Mouse (Mus musculus): ENCODE data around the gene Grik4. TPM values are rescaled to one million over a fixed set of nuclear protein-coding genes. Genes with fewer than 3 reads are reported as not detected.

Grik4 gene
- polyA plus RNA-seq, 1 experiment from 2014 or later, result 0.10 TPM

DNA sequence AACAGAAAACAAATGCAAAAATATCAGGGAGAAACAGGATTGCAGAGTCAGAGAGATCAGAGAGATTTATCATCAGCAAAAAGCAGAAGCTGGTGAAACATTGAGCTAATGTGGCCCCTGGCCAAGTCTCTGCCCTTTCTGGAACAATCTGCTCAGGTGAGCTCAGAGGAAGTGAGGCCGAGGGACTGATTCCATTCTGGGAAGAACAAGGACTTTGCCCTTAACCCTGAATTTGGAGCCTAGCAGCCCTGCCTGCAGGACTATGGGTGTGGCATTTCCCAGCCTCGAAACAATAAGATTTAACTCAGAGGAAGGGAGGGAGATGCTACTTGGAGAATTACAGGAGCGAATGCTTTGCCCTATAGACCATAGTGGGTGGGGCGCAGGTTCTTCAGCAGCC is 432.0 kb downstream of the Grik4 start:
- ATAC-seq (ENCODE audit: low FRiP score, low TSS enrichment) (peak; percentile 86), DNase-seq (ENCODE audit: low spot score) (peak; percentile 68)
- Histone ChIP-seq H3K4me1 (replicated peaks; ENCODE audit: control insufficient read depth, insufficient read depth) (no peaks in the 10 kb centered on the region), H3K4me3 (ENCODE audit: low read depth, low read length) (no peak overlapping the region), H3K4me2 (replicated peaks; ENCODE audit: low read depth) (no peak overlapping the region), H3K9ac (ENCODE audit: low read length) (no peak overlapping the region), H3K27me3 (ENCODE audit: control insufficient read depth, insufficient read depth, low read length) (no peaks in the 10 kb centered on the region), H3K9me3 (ENCODE audit: control insufficient read depth, low read length) (no peaks in the 10 kb centered on the region), H3K27ac (replicated peaks) (no peak overlapping the region), H3K36me3 (ENCODE audit: control insufficient read depth, insufficient read depth, low read length) (no peaks in the 10 kb centered on the region)
- no peak for TF ChIP-seq CTCF (IDR thresholded peaks at IDR 0.05; ENCODE audit: low read depth)
- TF ChIP-seq EP300 (optimal IDR thresholded peaks at IDR 0.05), result no peak
- 52% methylated on average over 4 of the region's 4 CpGs for WGBS

DNA sequence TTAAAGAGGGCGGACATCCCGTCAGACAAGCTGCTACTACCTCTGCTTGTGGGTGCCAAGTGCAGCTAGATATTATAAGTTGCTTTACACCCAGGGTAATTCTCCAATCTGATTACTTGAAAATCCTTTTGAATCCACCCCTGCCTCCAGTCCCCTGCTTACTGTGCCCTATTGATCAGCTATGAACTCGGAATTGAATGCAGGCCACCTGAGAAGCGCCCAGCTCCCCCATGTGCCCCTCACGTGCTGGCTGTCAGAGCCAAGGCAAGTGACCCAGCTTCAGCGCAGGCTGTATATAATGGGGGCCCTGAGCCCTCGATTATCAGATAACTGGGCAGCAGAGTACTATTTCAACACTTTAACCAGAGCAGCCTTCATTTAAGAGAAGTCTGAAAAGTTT is 436.1 kb downstream of the Grik4 start:
- Histone ChIP-seq H3K4me2 (replicated peaks; ENCODE audit: low read depth) (no peak overlapping the region), H3K36me3 (ENCODE audit: control insufficient read depth, insufficient read depth, low read length) (no peaks in the 10 kb centered on the region), H3K9me3 (ENCODE audit: control insufficient read depth, low read length) (no peaks in the 10 kb centered on the region), H3K4me3 (ENCODE audit: low read depth, low read length) (no peak overlapping the region), H3K27ac (replicated peaks) (no peak overlapping the region), H3K9ac (ENCODE audit: low read length) (no peak overlapping the region), H3K4me1 (replicated peaks; ENCODE audit: control insufficient read depth, insufficient read depth) (no peaks in the 10 kb centered on the region), H3K27me3 (ENCODE audit: control insufficient read depth, insufficient read depth, low read length) (no peaks in the 10 kb centered on the region)
- TF ChIP-seq CTCF (IDR thresholded peaks at IDR 0.05; ENCODE audit: low read depth), result no peak
- TF ChIP-seq EP300 (optimal IDR thresholded peaks at IDR 0.05), result no peak
- ATAC-seq (ENCODE audit: low FRiP score, low TSS enrichment) (no peak), DNase-seq (ENCODE audit: low spot score) (no peak)
- WGBS, result 66% methylated on average over 7 of the region's 7 CpGs

DNA sequence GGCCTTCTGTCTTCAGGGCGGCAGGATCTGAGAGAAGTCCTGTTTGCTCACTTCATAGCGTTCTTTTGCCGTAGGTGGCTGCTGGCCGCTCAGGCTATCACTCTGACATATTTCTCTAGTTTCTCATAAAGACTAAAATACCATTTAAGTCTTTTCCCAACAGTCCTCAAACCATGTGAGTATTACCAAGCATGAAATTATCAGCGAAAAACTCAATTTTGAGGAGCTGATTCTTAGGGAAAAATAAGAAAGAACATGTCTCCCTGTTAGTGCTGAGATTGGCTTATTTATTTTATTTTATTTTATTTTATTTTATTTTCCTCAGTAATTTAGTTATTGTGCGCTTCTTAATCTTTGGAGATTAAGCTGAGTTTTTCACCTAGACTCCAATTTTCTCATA is 436.6 kb downstream of the Grik4 start, which contains the start of gene Tbcel:
TSS of gene Tbcel (minus strand) at position 101 of the 400 bp plus-strand sequence.
- H3K4me2 ChIP-seq (replicated peaks; ENCODE audit: low read depth), result no peak within 1 kb of the TSS
- no peak within 1 kb of the TSS for H3K9ac ChIP-seq (ENCODE audit: low read length)
- DNase-seq (ENCODE audit: low spot score), result no peak
- no peak within 1 kb of the TSS for H3K4me3 ChIP-seq (ENCODE audit: low read depth, low read length)
- no peak for ATAC-seq (ENCODE audit: low FRiP score, low TSS enrichment)
- no peak within 1 kb of the TSS for H3K27ac ChIP-seq (replicated peaks)
- H3K9me3 ChIP-seq (ENCODE audit: control insufficient read depth, low read length), result no peaks in the 10 kb centered on the region
- TF ChIP-seq EP300 (optimal IDR thresholded peaks at IDR 0.05), result no peak
- no peak for TF ChIP-seq CTCF (IDR thresholded peaks at IDR 0.05; ENCODE audit: low read depth)
- H3K36me3 ChIP-seq (ENCODE audit: control insufficient read depth, insufficient read depth, low read length), result no peaks in the 10 kb centered on the region
- 72% methylated on average over 6 of the region's 6 CpGs for WGBS
- no peaks in the 10 kb centered on the region for H3K4me1 ChIP-seq (replicated peaks; ENCODE audit: control insufficient read depth, insufficient read depth)
- no peaks in the 10 kb centered on the region for H3K27me3 ChIP-seq (ENCODE audit: control insufficient read depth, insufficient read depth, low read length)

DNA sequence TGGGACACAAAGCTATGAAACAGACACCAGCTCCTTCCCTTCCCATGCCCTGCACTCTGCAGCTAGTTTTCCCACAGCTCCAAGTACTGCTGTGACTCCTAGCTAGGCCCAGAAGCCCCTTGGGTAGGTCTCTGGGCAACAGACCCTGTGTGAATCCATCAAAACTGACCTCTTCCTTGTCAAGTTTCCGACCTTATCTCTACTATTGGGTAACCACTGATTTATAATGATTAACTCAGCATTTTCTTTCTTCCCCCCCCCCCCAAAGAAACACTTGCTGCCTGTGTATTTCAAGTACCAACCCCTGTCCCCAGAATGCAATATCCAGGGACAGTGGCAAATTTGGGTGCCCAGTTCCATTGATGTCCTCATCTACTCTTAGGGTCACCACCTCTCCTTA is 437.3 kb downstream of the Grik4 start:
- no peak for TF ChIP-seq CTCF (IDR thresholded peaks at IDR 0.05; ENCODE audit: low read depth)
- TF ChIP-seq EP300 (optimal IDR thresholded peaks at IDR 0.05), result no peak
- WGBS, result 38% methylated on average over 1 of the region's 1 CpGs
- ATAC-seq (ENCODE audit: low FRiP score, low TSS enrichment), result no peak

DNA sequence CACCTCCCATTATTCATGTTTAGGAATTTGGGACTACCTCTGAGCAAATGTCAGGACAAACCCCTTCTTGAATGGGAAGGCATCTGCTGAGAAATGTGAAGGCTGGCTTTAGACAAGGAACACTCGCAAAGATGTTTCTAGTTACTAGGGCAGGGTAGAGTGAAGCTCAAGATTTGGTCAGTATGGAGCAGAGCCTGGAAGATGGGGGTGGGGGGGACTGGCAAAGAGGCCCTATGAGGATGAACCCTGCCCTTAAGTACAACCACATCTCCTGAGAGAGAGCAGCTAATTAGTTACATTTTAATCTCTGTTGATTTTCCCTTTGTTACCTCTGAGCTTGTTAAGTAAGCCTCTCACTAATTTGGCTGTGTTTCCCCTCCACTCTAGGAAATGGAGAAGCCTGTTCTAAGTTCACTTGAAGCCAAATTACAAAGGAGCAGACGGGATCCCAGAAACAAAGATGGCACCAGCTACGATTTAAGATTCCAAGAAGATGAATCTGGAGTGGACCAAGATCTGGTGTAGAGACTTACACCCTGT is 439.3 kb downstream of the Grik4 start:
- Histone ChIP-seq H3K36me3 (ENCODE audit: control insufficient read depth, insufficient read depth, low read length) (no peaks in the 10 kb centered on the region), H3K27ac (replicated peaks) (no peak overlapping the region), H3K9ac (ENCODE audit: low read length) (no peak overlapping the region), H3K27me3 (ENCODE audit: control insufficient read depth, insufficient read depth, low read length) (no peaks in the 10 kb centered on the region), H3K9me3 (ENCODE audit: control insufficient read depth, low read length) (no peaks in the 10 kb centered on the region), H3K4me3 (ENCODE audit: low read depth, low read length) (no peak overlapping the region), H3K4me1 (replicated peaks; ENCODE audit: control insufficient read depth, insufficient read depth) (no peaks in the 10 kb centered on the region), H3K4me2 (replicated peaks; ENCODE audit: low read depth) (no peak overlapping the region)
- WGBS, result 74% methylated on average over 3 of the region's 3 CpGs
- no peak for ATAC-seq (ENCODE audit: low FRiP score, low TSS enrichment)
- DNase-seq (ENCODE audit: low spot score), result no peak
- TF ChIP-seq EP300 (optimal IDR thresholded peaks at IDR 0.05) (no peak), CTCF (IDR thresholded peaks at IDR 0.05; ENCODE audit: low read depth) (no peak)

More for the DNA sequence above, 437.3 kb downstream of the Grik4 start:
- no peak overlapping the region for H3K27ac ChIP-seq (replicated peaks)
- H3K36me3 ChIP-seq (ENCODE audit: control insufficient read depth, insufficient read depth, low read length), result no peaks in the 10 kb centered on the region
- H3K4me1 ChIP-seq (replicated peaks; ENCODE audit: control insufficient read depth, insufficient read depth), result no peaks in the 10 kb centered on the region
- no peaks in the 10 kb centered on the region for H3K27me3 ChIP-seq (ENCODE audit: control insufficient read depth, insufficient read depth, low read length)
- DNase-seq (ENCODE audit: low spot score), result no peak
- H3K9ac ChIP-seq (ENCODE audit: low read length), result no peak overlapping the region
- no peak overlapping the region for H3K4me3 ChIP-seq (ENCODE audit: low read depth, low read length)
- no peak overlapping the region for H3K4me2 ChIP-seq (replicated peaks; ENCODE audit: low read depth)
- H3K9me3 ChIP-seq (ENCODE audit: control insufficient read depth, low read length), result no peaks in the 10 kb centered on the region

DNA sequence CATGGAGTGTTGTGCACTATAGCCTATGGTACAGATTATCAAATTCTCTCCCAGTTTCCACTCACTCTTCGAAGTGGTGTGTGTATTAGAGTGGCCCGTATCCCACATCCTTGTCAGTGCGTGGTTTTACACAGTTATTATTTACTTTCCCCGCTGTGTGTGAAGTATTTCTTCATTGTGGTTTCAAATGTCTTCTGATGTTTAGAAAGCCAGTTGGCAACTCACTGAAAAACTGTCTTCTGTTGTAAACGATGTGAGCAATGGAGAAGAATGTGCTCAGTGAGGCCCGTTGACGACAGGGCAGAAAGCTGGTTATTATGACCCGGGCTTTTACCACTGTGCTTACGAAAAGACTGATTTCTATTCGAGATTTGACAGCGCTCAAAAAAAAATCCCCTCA is 439.7 kb downstream of the Grik4 start:
- H3K36me3 ChIP-seq (ENCODE audit: control insufficient read depth, insufficient read depth, low read length), result no peaks in the 10 kb centered on the region
- H3K27ac ChIP-seq (replicated peaks), result no peak overlapping the region
- WGBS, result 33% methylated on average over 11 of the region's 11 CpGs
- H3K9me3 ChIP-seq (ENCODE audit: control insufficient read depth, low read length), result no peaks in the 10 kb centered on the region
- DNase-seq (ENCODE audit: low spot score) (no peak), ATAC-seq (ENCODE audit: low FRiP score, low TSS enrichment) (no peak)
- no peaks in the 10 kb centered on the region for H3K27me3 ChIP-seq (ENCODE audit: control insufficient read depth, insufficient read depth, low read length)
- no peaks in the 10 kb centered on the region for H3K4me1 ChIP-seq (replicated peaks; ENCODE audit: control insufficient read depth, insufficient read depth)
- no peak overlapping the region for H3K9ac ChIP-seq (ENCODE audit: low read length)
- H3K4me3 ChIP-seq (ENCODE audit: low read depth, low read length), result no peak overlapping the region
- H3K4me2 ChIP-seq (replicated peaks; ENCODE audit: low read depth), result no peak overlapping the region
- no peak for TF ChIP-seq CTCF (IDR thresholded peaks at IDR 0.05; ENCODE audit: low read depth)
- TF ChIP-seq EP300 (optimal IDR thresholded peaks at IDR 0.05), result no peak

Measured in stomach, postnatal 0 days (tissue).